Mouse (Mus musculus) E14TG2a.4 (cell line): Measurements from ENCODE around the gene E130114P18Rik.

Source experiments
- CTCF ChIP-seq: conservative IDR thresholded peaks from 2 replicates; pipeline ENCODE4 v1.5.1; 2014; ENCODE audit warnings: low read length
- NANOG ChIP-seq: IDR thresholded peaks from 2 replicates; pipeline ENCODE4 v1.6.1; 2014; ENCODE audit warnings: borderline replicate concordance, low read length, mixed read lengths
- POU5F1 ChIP-seq: IDR thresholded peaks from 2 replicates; pipeline ENCODE4 v1.6.1; 2014; ENCODE audit warnings: low read length, borderline replicate concordance

DNA sequence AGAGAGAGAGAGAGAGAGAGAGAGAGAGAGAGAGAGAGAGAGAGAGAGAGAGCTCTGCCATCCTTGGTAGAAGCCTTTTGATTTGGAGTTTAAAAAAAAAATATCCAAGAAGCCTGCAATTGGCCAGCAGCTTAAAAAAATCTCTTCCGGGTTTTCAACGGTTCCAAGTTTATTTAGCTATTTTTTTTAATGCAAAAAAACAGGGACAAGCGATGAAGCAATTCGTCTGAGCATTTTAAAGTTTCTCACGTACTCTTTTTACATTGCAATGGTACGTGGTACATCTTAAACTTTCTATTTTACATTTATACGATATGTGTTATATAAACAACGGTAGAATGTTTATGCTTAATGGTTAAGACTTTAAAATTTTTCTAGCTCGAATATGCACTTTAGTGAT is 5.2 kb downstream of the E130114P18Rik start, which contains the start of gene Nfia:
- TF ChIP-seq CTCF = no peak
- no peak for TF ChIP-seq POU5F1
- TF ChIP-seq NANOG = no peak
